Mouse (Mus musculus) hindbrain, embryonic 10.5 days (tissue): ENCODE measurements around the gene Gm8439. TPM values are rescaled to one million over a fixed set of nuclear protein-coding genes. Genes with fewer than 3 reads are reported as not detected.

ENCODE experiments used
- polyA plus RNA-seq: library from polyadenylated mRNA; unstranded; fragments of >200 nt; fragmentation: Nextera tagmentation; extraction: Ambion mirVana; gene quantifications from 2 replicates; pipeline ENCODE4 v1.2.1, GENCODE M21; 2016

The Gm8439 gene
- polyA plus RNA-seq, 1 experiment from 2014 or later = not detected

Other genes starting within 250 kb of the Gm8439 start
- gene Scmh1, start 183.5 kb upstream of the Gm8439 start, polyA plus RNA-seq = 44.1 and 59.1 TPM in 2 replicates
- 0.09 TPM in 1 of 2 replicates, not detected in the other for gene Slfnl1, start 56.5 kb upstream of the Gm8439 start, polyA plus RNA-seq
- 117 and 134 TPM in 2 replicates for gene Ctps, start 18.5 kb upstream of the Gm8439 start, polyA plus RNA-seq
- 16.5 and 17.3 TPM in 2 replicates for gene Cited4, start 77.8 kb downstream of the Gm8439 start, polyA plus RNA-seq
- gene Kcnq4, start 159.9 kb downstream of the Gm8439 start, polyA plus RNA-seq = 3.9 and 4.6 TPM in 2 replicates
- gene Nfyc, start 242.8 kb downstream of the Gm8439 start, polyA plus RNA-seq = 124 and 135 TPM in 2 replicates